Mouse (Mus musculus): ENCODE data around the gene AC124502.3. TPM values are rescaled to one million over a fixed set of nuclear protein-coding genes. Genes with fewer than 3 reads are reported as not detected.
"Not testable (repeated sequence)": the region's sequence is repeated elsewhere in the genome, so short reads cannot be mapped to it uniquely, and the experiment has no call there.

The AC124502.3 gene
- under 1 TPM in 1 of 2 experiments, not detected in 1; 0.29 TPM for total RNA-seq (2021)
- long read RNA-seq, experiment 1, partial matches to known transcripts, result 0 of 4 reads
- long read RNA-seq, experiment 1, other reads (novel, unspliced or antisense), result 4 of 4 reads
- long read RNA-seq, experiment 2, partial matches to known transcripts, result 1 of 3 reads
- long read RNA-seq, experiment 2, other reads (novel, unspliced or antisense), result 2 of 3 reads

- peak; percentile 85 to 91 for DNase-seq (ENCODE audit: low spot score in 2 of 2)
These were observed at the start of gene AC124502.3, which contains the start of gene B4gat1 for GRCm38 (mm10) chr19:5038709-5039156. AC124502.3 (plus strand) TSS chr19:5038891. B4gat1 (plus strand) TSS chr19:5038826.

GRCm38 (mm10) chr19:4989013-4989412, 49.7 kb upstream of the AC124502.3 start:
- peak; percentile 92 to 94 for DNase-seq (ENCODE audit: low spot score in 2 of 2)

GRCm38 (mm10) chr19:4989434-4990255, 49.0 kb upstream of the AC124502.3 start:
- DNase-seq (ENCODE audit: low spot score in 2 of 2), result no peak

- no peak for DNase-seq (ENCODE audit: low spot score in 2 of 2)
These were observed 48.5 kb upstream of the AC124502.3 start, which contains the start of gene Npas4 for GRCm38 (mm10) chr19:4990256-4990625. Npas4 (minus strand) TSS chr19:4990316.

- no peak for DNase-seq (ENCODE audit: low spot score in 2 of 2)
These were observed 48.0 kb upstream of the AC124502.3 start for GRCm38 (mm10) chr19:4990716-4991115.

- no peak for DNase-seq (ENCODE audit: low spot score in 2 of 2)
These were observed 46.3 kb upstream of the AC124502.3 start for GRCm38 (mm10) chr19:4992371-4992770.

- peak in 1 of 2 experiments; percentile 60 for DNase-seq (ENCODE audit: low spot score in 2 of 2)
These were observed 45.8 kb upstream of the AC124502.3 start for GRCm38 (mm10) chr19:4992904-4993303.

GRCm38 (mm10) chr19:4994043-4994442, 44.6 kb upstream of the AC124502.3 start:
- DNase-seq (ENCODE audit: low spot score in 2 of 2), result no peak

- peak in 1 of 2 experiments; percentile 13 for DNase-seq (ENCODE audit: low spot score in 2 of 2)
These were observed 39.1 kb upstream of the AC124502.3 start for GRCm38 (mm10) chr19:4999445-5000140.

GRCm38 (mm10) chr19:5001666-5002406, 36.9 kb upstream of the AC124502.3 start:
- DNase-seq (ENCODE audit: low spot score in 2 of 2), result peak in 1 of 2 experiments; percentile 72

- not testable (repeated sequence) for DNase-seq (ENCODE audit: low spot score in 2 of 2)
These were observed 35.0 kb upstream of the AC124502.3 start for GRCm38 (mm10) chr19:5003644-5004043.

- no peak for DNase-seq (ENCODE audit: low spot score in 2 of 2)
These were observed 33.8 kb upstream of the AC124502.3 start for GRCm38 (mm10) chr19:5004925-5005324.

GRCm38 (mm10) chr19:5013138-5013537, 25.6 kb upstream of the AC124502.3 start:
- no peak for DNase-seq (ENCODE audit: low spot score in 2 of 2)

- no peak for DNase-seq (ENCODE audit: low spot score in 2 of 2)
These were observed 23.7 kb upstream of the AC124502.3 start for GRCm38 (mm10) chr19:5014961-5015398.

- DNase-seq (ENCODE audit: low spot score in 2 of 2), result no peak
These were observed 22.4 kb upstream of the AC124502.3 start for GRCm38 (mm10) chr19:5016221-5016742.

- DNase-seq (ENCODE audit: low spot score in 2 of 2), result peak in 1 of 2 experiments; percentile 73
These were observed 21.9 kb upstream of the AC124502.3 start for GRCm38 (mm10) chr19:5016782-5017181.

- no peak for DNase-seq (ENCODE audit: low spot score in 2 of 2)
These were observed 21.1 kb upstream of the AC124502.3 start for GRCm38 (mm10) chr19:5017611-5018010.

- no peak for DNase-seq (ENCODE audit: low spot score in 2 of 2)
These were observed 20.5 kb upstream of the AC124502.3 start for GRCm38 (mm10) chr19:5018191-5018590.

GRCm38 (mm10) chr19:5021416-5021815, 17.3 kb upstream of the AC124502.3 start:
- no peak for DNase-seq (ENCODE audit: low spot score in 2 of 2)
